Mouse (Mus musculus) limb, embryonic 14.5 days (tissue): ENCODE measurements around the gene Ceacam9. TPM values are rescaled to one million over a fixed set of nuclear protein-coding genes. Genes with fewer than 3 reads are reported as not detected.

Source experiments
- ATAC-seq: fragments of 200-750 bp; cut with Nextera tagmentation; 2 replicates; pipeline ENCODE4 v1.8.0; 2017; ENCODE audit warnings: low read depth, moderate number of reproducible peaks, moderate TSS enrichment; ENCODE audit not compliant: low FRiP score
- DNase-seq: peaks from one replicate; pipeline ENCODE4 v3.0.0-alpha.2; 2015; ENCODE audit warnings: low spot score
- H3K27ac ChIP-seq: fragments of 300-500 bp; sonication (generic); replicated peaks from 2 replicates; pipeline ENCODE4 v1.5.1; 2014; ENCODE audit warnings: low read depth, mild to moderate bottlenecking, low read length, moderate library complexity, mixed read lengths
- H3K27me3 ChIP-seq: fragments of 300-500 bp; sonication (generic); 2 replicates; pipeline ENCODE4 v1.6.1; 2014; ENCODE audit warnings: low read length, mixed read lengths; ENCODE audit not compliant: control insufficient read depth, insufficient read depth
- H3K36me3 ChIP-seq: fragments of 300-500 bp; sonication (generic); 2 replicates; pipeline ENCODE4 v1.6.1; 2014; ENCODE audit warnings: mild to moderate bottlenecking, low read length, moderate library complexity, mixed read lengths; ENCODE audit not compliant: control insufficient read depth, insufficient read depth
- H3K4me1 ChIP-seq: fragments of 300-500 bp; sonication (generic); 2 replicates; pipeline ENCODE4 v1.6.1; 2014; ENCODE audit warnings: antibody characterized with exemption, low read length, mixed read lengths; ENCODE audit not compliant: control insufficient read depth, insufficient read depth
- H3K4me2 ChIP-seq: fragments of 300-500 bp; sonication (generic); replicated peaks from 2 replicates; pipeline ENCODE4 v1.6.1; 2014; ENCODE audit warnings: low read depth, mild to moderate bottlenecking, low read length, moderate library complexity; ENCODE audit not compliant: severe bottlenecking
- H3K4me3 ChIP-seq: fragments of 300-500 bp; sonication (generic); replicated peaks from 2 replicates; pipeline ENCODE4 v1.5.1; 2014; ENCODE audit warnings: low read length
- H3K9ac ChIP-seq: fragments of 300-500 bp; sonication (generic); 2 replicates; pipeline ENCODE4 v1.6.1; 2014; ENCODE audit warnings: mild to moderate bottlenecking, low read depth, low read length, moderate library complexity; ENCODE audit not compliant: severe bottlenecking
- H3K9me3 ChIP-seq: fragments of 300-500 bp; sonication (generic); 2 replicates; pipeline ENCODE4 v1.6.1; 2016; ENCODE audit warnings: low read length; ENCODE audit not compliant: control insufficient read depth
- POLR2A ChIP-seq: fragments of 200-500 bp; IDR thresholded peaks from 2 replicates; pipeline ENCODE4 v1.8.0; 2012; ENCODE audit warnings: inconsistent platforms, mild to moderate bottlenecking, moderate library complexity, borderline replicate concordance; ENCODE audit not compliant: insufficient read depth, insufficient read length; ENCODE audit errors: extremely low read depth
- WGBS: fragments of 180-500 bp; shearing (Covaris S2); extraction: QIAGEN DNeasy Blood & Tissue Kit; methylation state at CpG from one replicate; pipeline ENCODE4 v1.1.7; 2014; 5-methylcytosine and 5-hydroxymethylcytosine counted together
- polyA plus RNA-seq, 2 experiments: library from polyadenylated mRNA; depleted of rRNA in 1 of 2; stranded (reverse) in 1 of 2; unstranded in 1 of 2; fragments of >200 nt; fragmentation: Nextera tagmentation in 1 of 2; extraction: Ambion mirVana in 1 of 2; gene quantifications; 2 replicates each; pipeline versions ENCODE4 v1.2.1 to v1.2.3; 2012 to 2014

The Ceacam9 gene
- polyA plus RNA-seq, 2 experiments = 0.04 TPM; not detected in 1

GRCm38 (mm10) chr7:16695025-16695424 lies 26.7 kb upstream of the Ceacam9 start:
- H3K9me3 ChIP-seq = no peaks in the 10 kb centered on the region; the same call in 1 of the 2 replicates
- DNase-seq = no peak
- no peaks in the 10 kb centered on the region for H3K27me3 ChIP-seq
- H3K4me2 ChIP-seq = no peak overlapping the region
- no peak overlapping the region for H3K4me3 ChIP-seq
- no peak overlapping the region for H3K27ac ChIP-seq
- no peak overlapping the region for H3K9ac ChIP-seq
- 34% methylated on average over 3 of the region's 3 CpGs for WGBS
- H3K36me3 ChIP-seq = no peaks in the 10 kb centered on the region
- no peaks in the 10 kb centered on the region for H3K4me1 ChIP-seq
- ATAC-seq = no peak
- TF ChIP-seq POLR2A = no peak

- TF ChIP-seq POLR2A = no peak
- no peak overlapping the region for H3K9ac ChIP-seq
- ATAC-seq = no peak
- no peaks in the 10 kb centered on the region for H3K36me3 ChIP-seq
- H3K4me3 ChIP-seq = no peak overlapping the region
- no peak overlapping the region for H3K4me2 ChIP-seq
- WGBS = 50% methylated on average over 2 of the region's 2 CpGs
- no peak for DNase-seq
- no peak overlapping the region for H3K27ac ChIP-seq
- no peaks in the 10 kb centered on the region for H3K4me1 ChIP-seq
- no peaks in the 10 kb centered on the region for H3K27me3 ChIP-seq
- no peaks in the 10 kb centered on the region for H3K9me3 ChIP-seq
These were observed 22.7 kb upstream of the Ceacam9 start for GRCm38 (mm10) chr7:16699042-16699441.

GRCm38 (mm10) chr7:16700583-16700982 lies 21.1 kb upstream of the Ceacam9 start:
- Histone ChIP-seq H3K27ac (no peak overlapping the region), H3K4me1 (no peaks in the 10 kb centered on the region), H3K4me2 (no peak overlapping the region), H3K9me3 (no peaks in the 10 kb centered on the region), H3K36me3 (no peaks in the 10 kb centered on the region), H3K9ac (no peak overlapping the region), H3K27me3 (no peaks in the 10 kb centered on the region), H3K4me3 (no peak overlapping the region)
- ATAC-seq (no peak), DNase-seq (no peak)
- 79% methylated on average over 5 of the region's 5 CpGs for WGBS
- TF ChIP-seq POLR2A = no peak

GRCm38 (mm10) chr7:16706385-16706784 lies 15.3 kb upstream of the Ceacam9 start:
- H3K36me3 ChIP-seq = no peaks in the 10 kb centered on the region
- H3K27ac ChIP-seq = 0 out of 2 replicates have a peak overlapping the region, but pooled peaks have one; percentile 19
- H3K27me3 ChIP-seq = no peaks in the 10 kb centered on the region
- no peak for DNase-seq
- no peak for TF ChIP-seq POLR2A
- WGBS = 16% methylated on average over 9 of the region's 9 CpGs
- no peak overlapping the region for H3K4me2 ChIP-seq
- H3K4me3 ChIP-seq = no peak overlapping the region
- H3K9me3 ChIP-seq = no peaks in the 10 kb centered on the region
- H3K4me1 ChIP-seq = peaks cover 11% of the 10 kb centered on the region; the same call in 1 of the 2 replicates
- no peak for ATAC-seq
- no peak overlapping the region for H3K9ac ChIP-seq

GRCm38 (mm10) chr7:16708244-16708643 lies 13.5 kb upstream of the Ceacam9 start:
- Histone ChIP-seq H3K27me3 (no peaks in the 10 kb centered on the region), H3K9ac (no peak overlapping the region), H3K27ac (no peak overlapping the region), H3K9me3 (no peaks in the 10 kb centered on the region), H3K36me3 (no peaks in the 10 kb centered on the region), H3K4me3 (no peak overlapping the region), H3K4me1 (peaks cover 11% of the 10 kb centered on the region; the same call in 1 of the 2 replicates), H3K4me2 (no peak overlapping the region)
- DNase-seq (no peak), ATAC-seq (no peak)
- WGBS = 34% methylated on average over 9 of the region's 9 CpGs
- no peak for TF ChIP-seq POLR2A

- no peaks in the 10 kb centered on the region for H3K36me3 ChIP-seq
- DNase-seq = no peak
- no peak overlapping the region for H3K4me2 ChIP-seq
- H3K27ac ChIP-seq = no peak overlapping the region
- no peak overlapping the region for H3K9ac ChIP-seq
- H3K9me3 ChIP-seq = no peaks in the 10 kb centered on the region
- no peak overlapping the region for H3K4me3 ChIP-seq
- H3K27me3 ChIP-seq = no peaks in the 10 kb centered on the region
- no peak for ATAC-seq
- peaks cover 11% of the 10 kb centered on the region; the same call in 1 of the 2 replicates for H3K4me1 ChIP-seq
- 79% methylated on average over 5 of the region's 5 CpGs for WGBS
- no peak for TF ChIP-seq POLR2A
These were observed 11.1 kb upstream of the Ceacam9 start for GRCm38 (mm10) chr7:16710604-16711003.
